Mouse (Mus musculus) megakaryocyte progenitor cell, adult 5-6 weeks (primary cell): ENCODE data around the gene Spin2-ps6. TPM values are rescaled to one million over a fixed set of nuclear protein-coding genes. Genes with fewer than 3 reads are reported as not detected.
"Not testable (repeated sequence)": the region's sequence is repeated elsewhere in the genome, so short reads cannot be mapped to it uniquely, and the experiment has no call there.

ENCODE experiments used
- ATAC-seq: replicated peaks from 2 replicates; pipeline ENCODE4 v1.8.0; 2016; ENCODE audit warnings: mild to moderate bottlenecking, moderate TSS enrichment, inconsistent platforms; ENCODE audit not compliant: poor library complexity
- total RNA-seq, 2 experiments: library from RNA; stranded (forward) in 1 of 2; stranded (reverse) in 1 of 2; fragments of 157-497, 149-512 nt in 1 of 2; fragments of 200-1000 nt in 1 of 2; gene quantifications; 2 replicates each; pipeline versions ENCODE4 v1.2.3 to v1.2.4; 2015 to 2017

Gene Spin2-ps6
- not detected in 2 replicates for total RNA-seq (2015)
- not detected in 2 replicates for total RNA-seq (2017)

- not testable (repeated sequence) for ATAC-seq
Observed at GRCm38 (mm10) chrX:33234569-33234968, at the start of gene Spin2-ps6. Gene Spin2-ps6, plus strand, starts transcription at chrX:33234869.

Other genes with a start within 250 kb of the Spin2-ps6 start
- not detected in 2 replicates for gene Btbd35f12, start 78.5 kb downstream of the Spin2-ps6 start, total RNA-seq (2015)
- not detected in 2 replicates for gene Btbd35f12, start 78.5 kb downstream of the Spin2-ps6 start, total RNA-seq (2017)